In the genomic region with DNA sequence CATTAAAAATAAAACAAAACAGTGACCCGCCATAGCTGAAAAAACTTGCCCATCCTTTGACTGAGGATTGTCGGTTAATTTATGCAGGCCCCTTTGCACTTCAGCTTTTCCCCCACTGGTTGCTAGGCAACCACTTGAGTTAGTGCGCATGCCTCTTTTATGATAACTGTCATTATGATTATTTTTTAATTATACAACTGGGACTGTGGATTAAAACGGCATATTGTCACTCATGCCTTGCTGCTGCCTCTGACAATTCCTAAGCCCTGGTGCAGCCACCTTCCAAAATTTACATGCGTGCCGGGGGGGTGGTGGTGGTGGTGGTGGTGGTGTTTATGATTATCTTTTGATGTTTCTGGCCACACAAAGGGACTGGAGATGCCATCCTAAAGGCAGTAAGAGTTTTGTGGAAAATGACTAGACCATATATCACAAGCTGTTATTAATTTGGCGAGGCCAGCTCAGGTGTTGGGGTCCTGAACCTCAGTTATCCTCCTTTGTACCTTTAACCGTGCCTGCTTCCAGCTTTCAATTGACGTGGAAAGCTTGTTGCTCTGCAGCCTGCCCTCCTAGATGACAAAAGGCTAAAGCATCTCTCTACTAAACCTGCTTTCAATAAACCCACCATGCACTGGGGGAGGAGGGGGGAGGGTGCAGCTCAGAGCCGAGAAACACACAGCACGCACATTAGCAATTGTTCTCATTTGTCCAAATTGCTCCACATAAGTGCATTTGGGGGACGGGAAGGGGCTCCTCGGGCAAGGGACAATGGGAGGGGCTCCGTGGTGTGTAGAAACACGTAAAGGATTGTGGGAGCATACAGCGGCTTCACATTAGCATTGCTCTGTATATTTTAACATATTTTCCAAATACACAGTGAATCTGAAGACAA, we compare ENCODE assay signal across 10 mouse cellular contexts.
DNase-seq lines count a peak whose midpoint lies in the region; ATAC-seq and TF ChIP-seq lines count a peak whose summit lies in the region.
"Had no signal": no experiment of that assay in that cellular context is flagged by ENCODE, and none has a peak within 500 bp of the region (broad histone marks: within the 10 kb centered on the region; RNA-seq: fewer than 3 reads in every experiment).

No protein-coding gene starts in this region.

- peaks cover 3% of the 10 kb centered on the region; the same call in 1 of the 2 replicates for H3K4me1 ChIP-seq in cortical plate, adult 2 months (ENCODE audit: control insufficient read depth, insufficient read depth, low read length)
- H3K4me1 ChIP-seq in forebrain, postnatal 0 days (ENCODE audit: insufficient read depth): peaks cover 14% of the 10 kb centered on the region
- peaks cover 26% of the 10 kb centered on the region for H3K4me1 ChIP-seq in midbrain, embryonic 11.5 days (ENCODE audit: control insufficient read depth, insufficient read depth, low read length)

- peak overlapping the region; percentile 48 for H3K4me2 ChIP-seq in forebrain, postnatal 0 days (ENCODE audit: low read depth)
- H3K4me2 ChIP-seq in midbrain, embryonic 11.5 days: peak overlapping the region; percentile 42

- H3K36me3 ChIP-seq in forebrain, postnatal 0 days (ENCODE audit: insufficient read depth): peaks cover 25% of the 10 kb centered on the region
- H3K36me3 ChIP-seq in midbrain, embryonic 11.5 days (ENCODE audit: control insufficient read depth, insufficient read depth, low read length): no peaks in the 10 kb centered on the region

- no peak for TF ChIP-seq CTCF in cortical plate, adult 2 months (IDR thresholded peaks at IDR 0.05; ENCODE audit: extremely low read depth, insufficient read depth, low read length)
- TF ChIP-seq CTCF in forebrain, postnatal 0 days (IDR thresholded peaks at IDR 0.05; ENCODE audit: low read depth): no peak

- H3K9ac ChIP-seq in forebrain, postnatal 0 days: peak overlapping the region; percentile 56
- H3K9ac ChIP-seq in midbrain, embryonic 11.5 days (ENCODE audit: low read length): peak overlapping the region; percentile 50

- ATAC-seq in cerebellum, adult (ENCODE audit: insufficient number of reproducible peaks, low FRiP score, low TSS enrichment): no peak
- peak; percentile 88 for ATAC-seq in forebrain, postnatal 0 days
- peak; percentile 82 for ATAC-seq in midbrain, embryonic 11.5 days (ENCODE audit: low FRiP score)
- no peak for ATAC-seq in activated CD4-positive, CD25-positive, alpha-beta regulatory T cell, adult 4 months

- WGBS in forebrain, postnatal 0 days: 9% methylated on average over 16 of the region's 16 CpGs
- 16% methylated on average over 16 of the region's 16 CpGs for WGBS in midbrain, embryonic 11.5 days

- no peaks in the 10 kb centered on the region for H3K9me3 ChIP-seq in forebrain, postnatal 0 days (ENCODE audit: low read length)
- no peaks in the 10 kb centered on the region for H3K9me3 ChIP-seq in midbrain, embryonic 11.5 days (ENCODE audit: control insufficient read depth, low read length)

- intact Hi-C loops in gastrocnemius, postnatal 14 days (cut with DNase I; ENCODE audit: low total_unique reads): no loop called here
- intact Hi-C loops in heart, postnatal 10 days (cut with DNase I): no loop called here

- peak overlapping the region; percentile 5 for H3K4me3 ChIP-seq in cortical plate, adult 2 months (ENCODE audit: insufficient read depth, low read length)
- H3K4me3 ChIP-seq in forebrain, postnatal 0 days (ENCODE audit: low read depth, low read length): peak overlapping the region; percentile 4; the same call in 1 of the 2 replicates
- H3K4me3 ChIP-seq in midbrain, embryonic 11.5 days (ENCODE audit: low read depth, low read length): peak overlapping the region; percentile 18

- H3K27ac ChIP-seq in cortical plate, adult 2 months (ENCODE audit: insufficient read depth, low read length): peak overlapping the region; percentile 32; the same call in 1 of the 2 replicates
- H3K27ac ChIP-seq in forebrain, postnatal 0 days (ENCODE audit: low read depth, low read length): peak overlapping the region; percentile 97
- peak overlapping the region; percentile 90 for H3K27ac ChIP-seq in midbrain, embryonic 11.5 days (ENCODE audit: low read depth, low read length)

- H3K27me3 ChIP-seq in forebrain, postnatal 0 days (ENCODE audit: insufficient read depth, low read length): no peaks in the 10 kb centered on the region
- H3K27me3 ChIP-seq in midbrain, embryonic 11.5 days (ENCODE audit: control insufficient read depth, insufficient read depth, low read length): no peaks in the 10 kb centered on the region

- TF ChIP-seq POLR2A in cortical plate, adult 2 months (IDR thresholded peaks at IDR 0.05; ENCODE audit: extremely low read depth, insufficient read depth, low read length): no peak

- peak; percentile 58 to 62 for DNase-seq in cerebellum, postnatal 10 days
- peak; percentile 89 for DNase-seq in forebrain, postnatal 0 days
- peak; percentile 95 for DNase-seq in midbrain, embryonic 11.5 days (ENCODE audit: low spot score, missing footprints)
- DNase-seq in gastrocnemius, postnatal 14 days: no peak
- no peak for DNase-seq in heart, postnatal 10 days
- DNase-seq: cerebellum, adult 2 months; lung, postnatal 4 days had no signal

Comparison
In these comparisons a context has a peak if more than half of its experiments do, and no peak if none do; other contexts are left out.
1. DNase-seq: peak in cerebellum, postnatal 10 days (2 of 2), forebrain, postnatal 0 days (single experiment) and midbrain, embryonic 11.5 days (single experiment); none in gastrocnemius, postnatal 14 days (single experiment) and heart, postnatal 10 days (0 of 2).
2. ATAC-seq: peak in forebrain, postnatal 0 days (single experiment) and midbrain, embryonic 11.5 days (single experiment); none in cerebellum, adult (single experiment) and activated CD4-positive, CD25-positive, alpha-beta regulatory T cell, adult 4 months (single experiment).
3. H3K27ac ChIP-seq: peak in every context shown above with its lines; median percentile 97 in forebrain, postnatal 0 days; 90 in midbrain, embryonic 11.5 days; 32 in cortical plate, adult 2 months.
4. Peak in every context shown above with its lines, with median percentiles within 50 percentile points of each other: H3K4me3 ChIP-seq.